Mouse (Mus musculus) embryonic facial prominence, embryonic 14.5 days (tissue): ENCODE results near the gene Pknox1. TPM values are rescaled to one million over a fixed set of nuclear protein-coding genes. Genes with fewer than 3 reads are reported as not detected.

Experiments used
- ATAC-seq: fragments of 200-750 bp; cut with Nextera tagmentation; 2 replicates; pipeline ENCODE4 v1.8.0; 2017; ENCODE audit warnings: low read depth, moderate number of reproducible peaks, moderate TSS enrichment
- DNase-seq: peaks from one replicate; pipeline ENCODE4 v3.0.0-alpha.2; 2015; ENCODE audit warnings: low spot score
- H3K27ac ChIP-seq: fragments of 300-500 bp; sonication (generic); replicated peaks from 2 replicates; pipeline ENCODE4 v1.5.1; 2014; ENCODE audit warnings: low read depth, mild to moderate bottlenecking, low read length, moderate library complexity
- H3K27me3 ChIP-seq: fragments of 300-500 bp; sonication (generic); replicated peaks from 2 replicates; pipeline ENCODE4 v1.6.1; 2014; ENCODE audit warnings: low read length; ENCODE audit not compliant: control insufficient read depth, insufficient read depth
- H3K36me3 ChIP-seq: fragments of 300-500 bp; sonication (generic); 2 replicates; pipeline ENCODE4 v1.6.1; 2014; ENCODE audit warnings: low read length, mixed read lengths; ENCODE audit not compliant: control insufficient read depth, insufficient read depth
- H3K4me1 ChIP-seq: fragments of 300-500 bp; sonication (generic); 2 replicates; pipeline ENCODE4 v1.6.1; 2014; ENCODE audit warnings: antibody characterized with exemption, low read length; ENCODE audit not compliant: control insufficient read depth, insufficient read depth
- H3K4me2 ChIP-seq: fragments of 300-500 bp; sonication (generic); 2 replicates; pipeline ENCODE4 v1.6.1; 2014; ENCODE audit warnings: low read depth, mild to moderate bottlenecking, low read length, moderate library complexity, mixed read lengths
- H3K4me3 ChIP-seq: fragments of 300-500 bp; sonication (generic); 2 replicates; pipeline ENCODE4 v1.5.1; 2014; ENCODE audit warnings: low read depth, mild to moderate bottlenecking, low read length
- H3K9ac ChIP-seq: fragments of 300-500 bp; sonication (generic); 2 replicates; pipeline ENCODE4 v1.6.1; 2014; ENCODE audit warnings: low read depth, mild to moderate bottlenecking, low read length, moderate library complexity, mixed read lengths
- H3K9me3 ChIP-seq: fragments of 300-500 bp; sonication (generic); 2 replicates; pipeline ENCODE4 v1.6.1; 2016; ENCODE audit warnings: low read length; ENCODE audit not compliant: control insufficient read depth
- WGBS: fragments of 180-500 bp; shearing (Covaris S2); extraction: QIAGEN DNeasy Blood & Tissue Kit; methylation state at CpG from one replicate; pipeline ENCODE4 v1.1.7; 2014; 5-methylcytosine and 5-hydroxymethylcytosine counted together
- polyA plus RNA-seq: library from polyadenylated mRNA; unstranded; fragments of >200 nt; fragmentation: Nextera tagmentation; extraction: Ambion mirVana; gene quantifications from 2 replicates; pipeline ENCODE4 v1.2.1, GENCODE M21; 2014

Pknox1 gene
- polyA plus RNA-seq, 1 experiment from 2014 or later, result 31.1 TPM

GRCm38 (mm10) chr17:31576394-31577175 lies 12.1 kb downstream of the Pknox1 start:
- no peak overlapping the region for H3K27ac ChIP-seq
- H3K36me3 ChIP-seq, result no peaks in the 10 kb centered on the region
- no peak for DNase-seq
- ATAC-seq, result no peak
- H3K9me3 ChIP-seq, result no peaks in the 10 kb centered on the region
- no peaks in the 10 kb centered on the region; the same call in 1 of the 2 replicates for H3K4me1 ChIP-seq
- H3K4me3 ChIP-seq, result no peak overlapping the region
- H3K9ac ChIP-seq, result no peak overlapping the region
- no peaks in the 10 kb centered on the region for H3K27me3 ChIP-seq
- 69% methylated on average over 10 of the region's 10 CpGs for WGBS
- H3K4me2 ChIP-seq, result no peak overlapping the region

GRCm38 (mm10) chr17:31580344-31580743 lies 15.8 kb downstream of the Pknox1 start:
- Histone ChIP-seq H3K9me3 (no peaks in the 10 kb centered on the region), H3K9ac (no peak overlapping the region), H3K4me3 (no peak overlapping the region), H3K4me2 (no peak overlapping the region), H3K36me3 (0 out of 2 replicates have a peak, but pooled peaks cover 4% of the 10 kb centered on the region), H3K4me1 (no peaks in the 10 kb centered on the region; the same call in 1 of the 2 replicates), H3K27ac (no peak overlapping the region; the same call in 1 of the 2 replicates), H3K27me3 (no peaks in the 10 kb centered on the region)
- WGBS, result 58% methylated on average over 3 of the region's 3 CpGs
- DNase-seq, result no peak
- ATAC-seq, result no peak

- Histone ChIP-seq H3K9ac (no peak overlapping the region), H3K27me3 (no peaks in the 10 kb centered on the region), H3K9me3 (no peaks in the 10 kb centered on the region), H3K27ac (no peak overlapping the region), H3K4me3 (no peak overlapping the region), H3K36me3 (0 out of 2 replicates have a peak, but pooled peaks cover 4% of the 10 kb centered on the region), H3K4me1 (no peaks in the 10 kb centered on the region; the same call in 1 of the 2 replicates), H3K4me2 (no peak overlapping the region)
- 76% methylated on average over 3 of the region's 3 CpGs for WGBS
- ATAC-seq (0 out of 2 replicates have a peak, but pooled peaks have one; percentile 13), DNase-seq (no peak)
Measured at GRCm38 (mm10) chr17:31583185-31583584, 18.7 kb downstream of the Pknox1 start.

DNA sequence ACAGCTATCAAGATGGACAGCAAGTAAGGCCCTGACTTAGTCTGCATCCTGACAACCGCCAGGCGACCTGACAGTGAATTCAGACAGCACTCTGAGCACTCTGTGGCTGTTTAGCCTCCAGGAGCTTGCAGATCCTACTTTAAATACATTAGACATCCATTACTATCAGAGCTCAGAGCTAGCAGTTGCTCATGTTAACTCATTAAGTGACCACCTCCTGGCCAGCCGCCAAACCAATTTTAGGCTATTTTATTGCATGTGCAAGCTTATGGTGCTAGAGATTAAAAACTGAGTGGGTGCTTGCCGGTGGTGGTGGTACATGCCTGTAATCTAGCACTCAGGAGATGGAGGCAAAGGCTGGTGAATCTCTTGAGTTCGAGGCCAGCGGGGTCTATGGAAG lies 19.2 kb downstream of the Pknox1 start:
- Histone ChIP-seq H3K9ac (no peak overlapping the region), H3K27me3 (no peaks in the 10 kb centered on the region), H3K4me2 (no peak overlapping the region), H3K36me3 (peaks cover 9% of the 10 kb centered on the region; the same call in 1 of the 2 replicates), H3K9me3 (no peaks in the 10 kb centered on the region), H3K4me1 (no peaks in the 10 kb centered on the region; the same call in 1 of the 2 replicates), H3K4me3 (no peak overlapping the region), H3K27ac (no peak overlapping the region)
- DNase-seq (no peak), ATAC-seq (no peak; the same call in 1 of the 2 replicates)
- WGBS, result 84% methylated on average over 6 of the region's 6 CpGs

DNA sequence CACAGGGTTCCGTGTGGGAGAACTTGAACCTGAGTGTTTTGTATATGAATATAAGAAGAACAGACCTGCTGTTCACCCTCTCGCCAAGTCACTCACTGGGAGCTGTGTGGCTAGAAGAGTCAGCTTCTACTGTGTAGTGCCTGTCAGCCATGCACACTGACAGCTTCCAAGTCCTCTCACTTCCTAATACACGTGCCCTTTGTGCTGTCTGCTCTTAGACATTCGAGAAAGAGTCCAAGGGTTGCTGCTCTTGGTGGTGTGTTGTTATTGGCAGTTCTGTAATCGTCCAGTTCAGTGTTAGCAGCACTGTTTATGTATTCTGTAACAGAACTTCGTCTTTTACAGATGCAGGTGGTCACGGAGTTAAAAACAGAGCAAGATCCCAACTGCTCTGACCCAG lies 23.6 kb downstream of the Pknox1 start:
- Histone ChIP-seq H3K9ac (no peak overlapping the region), H3K9me3 (no peaks in the 10 kb centered on the region), H3K27me3 (no peaks in the 10 kb centered on the region), H3K36me3 (peaks cover 41% of the 10 kb centered on the region; the same call in 1 of the 2 replicates), H3K27ac (no peak overlapping the region), H3K4me3 (no peak overlapping the region), H3K4me1 (no peaks in the 10 kb centered on the region), H3K4me2 (no peak overlapping the region)
- no peak for ATAC-seq
- WGBS, result 71% methylated on average over 7 of the region's 7 CpGs
- no peak for DNase-seq

DNA sequence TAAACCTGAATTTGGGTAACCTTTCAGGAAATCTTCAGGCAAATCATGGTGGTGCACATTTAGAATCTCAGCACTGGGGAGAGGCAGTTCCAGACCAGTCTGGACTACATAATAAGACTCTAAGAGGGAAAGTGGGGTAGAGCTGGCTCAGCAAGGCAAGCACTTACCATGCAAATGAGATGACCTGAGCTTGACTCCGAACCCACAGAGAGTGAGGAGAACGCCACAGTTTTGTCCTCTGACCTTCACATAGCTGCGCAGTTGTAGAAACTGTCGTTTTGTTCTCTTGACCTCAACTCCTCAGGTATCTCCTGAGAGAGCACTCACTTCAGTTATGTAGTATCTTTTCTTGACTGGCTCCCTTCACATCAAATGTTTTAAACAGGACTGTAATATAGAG lies 24.2 kb downstream of the Pknox1 start:
- no peak for ATAC-seq
- H3K4me3 ChIP-seq, result no peak overlapping the region
- no peak for DNase-seq
- WGBS, result 81% methylated on average over 4 of the region's 4 CpGs
- no peak overlapping the region for H3K27ac ChIP-seq
- H3K4me1 ChIP-seq, result no peaks in the 10 kb centered on the region
- no peak overlapping the region for H3K4me2 ChIP-seq
- H3K27me3 ChIP-seq, result no peaks in the 10 kb centered on the region
- peaks cover 47% of the 10 kb centered on the region; the same call in 1 of the 2 replicates for H3K36me3 ChIP-seq
- H3K9me3 ChIP-seq, result no peaks in the 10 kb centered on the region
- no peak overlapping the region for H3K9ac ChIP-seq

GRCm38 (mm10) chr17:31590846-31591245 lies 26.3 kb downstream of the Pknox1 start:
- no peak for ATAC-seq
- DNase-seq, result no peak
- Histone ChIP-seq H3K27ac (no peak overlapping the region), H3K4me3 (no peak overlapping the region), H3K4me1 (no peaks in the 10 kb centered on the region), H3K4me2 (no peak overlapping the region), H3K36me3 (peaks cover 56% of the 10 kb centered on the region; the same call in 1 of the 2 replicates), H3K27me3 (no peaks in the 10 kb centered on the region), H3K9me3 (no peaks in the 10 kb centered on the region), H3K9ac (no peak overlapping the region)
- 83% methylated on average over 11 of the region's 11 CpGs for WGBS

DNA sequence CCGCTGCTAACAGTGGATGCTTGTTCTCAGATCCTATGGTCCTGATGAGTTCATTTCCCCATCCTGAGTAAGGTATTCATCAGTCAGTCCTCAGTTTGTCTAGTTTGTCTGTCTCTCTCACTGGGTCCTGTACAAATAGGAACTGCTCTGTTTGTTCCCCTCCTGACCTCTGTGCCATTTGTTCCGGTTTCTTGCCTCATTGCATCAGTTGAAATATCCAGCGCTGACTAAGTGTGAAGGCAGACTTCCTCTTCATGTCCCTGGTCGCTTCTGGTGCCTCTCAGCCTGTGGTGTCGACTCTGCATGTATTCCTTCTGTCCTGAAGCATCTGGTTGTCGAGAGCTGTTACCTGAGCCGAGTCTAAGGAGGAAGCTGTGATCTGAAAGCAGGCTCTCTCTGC lies 30.1 kb downstream of the Pknox1 start:
- no peaks in the 10 kb centered on the region for H3K9me3 ChIP-seq
- H3K27ac ChIP-seq, result no peak overlapping the region
- no peak overlapping the region for H3K4me2 ChIP-seq
- DNase-seq (no peak), ATAC-seq (no peak)
- no peaks in the 10 kb centered on the region for H3K4me1 ChIP-seq
- no peaks in the 10 kb centered on the region for H3K27me3 ChIP-seq
- 65% methylated on average over 7 of the region's 7 CpGs for WGBS
- no peak overlapping the region for H3K4me3 ChIP-seq
- H3K36me3 ChIP-seq, result peaks cover 65% of the 10 kb centered on the region
- H3K9ac ChIP-seq, result no peak overlapping the region

- H3K4me1 ChIP-seq, result no peaks in the 10 kb centered on the region
- no peaks in the 10 kb centered on the region for H3K27me3 ChIP-seq
- no peak overlapping the region for H3K4me2 ChIP-seq
- WGBS, result 82% methylated on average over 5 of the region's 5 CpGs
- ATAC-seq, result no peak
- peaks cover 67% of the 10 kb centered on the region for H3K36me3 ChIP-seq
- DNase-seq, result no peak
- no peak overlapping the region for H3K4me3 ChIP-seq
- H3K27ac ChIP-seq, result no peak overlapping the region
- H3K9me3 ChIP-seq, result no peaks in the 10 kb centered on the region
- no peak overlapping the region for H3K9ac ChIP-seq
Measured at GRCm38 (mm10) chr17:31595077-31595476, 30.5 kb downstream of the Pknox1 start.
